Mouse (Mus musculus): Measurements from ENCODE around the gene Nupl2. TPM values are rescaled to one million over a fixed set of nuclear protein-coding genes. Genes with fewer than 3 reads are reported as not detected.

The Nupl2 gene
- total and polyA plus RNA-seq, 3 experiments = 12.0 to 33.9 (median 28.9) TPM

GRCm38 (mm10) chr5:24181514-24182295 lies 16.9 kb downstream of the Nupl2 start:
- no peak for DNase-seq (ENCODE audit: extremely low read depth)
- TF ChIP-seq EP300 (IDR thresholded peaks at IDR 0.05; ENCODE audit: low read length) (no peak), RCOR1 (conservative IDR thresholded peaks at IDR 0.05; ENCODE audit: low read depth, low read length) (no peak), SMC3 (IDR thresholded peaks at IDR 0.05; ENCODE audit: low read depth, low read length) (no peak), ZNF384 (IDR thresholded peaks at IDR 0.05; ENCODE audit: low read depth, low read length) (no peak), JUN (IDR thresholded peaks at IDR 0.05; ENCODE audit: insufficient read depth, low read depth, low read length) (no peak), TBP (conservative IDR thresholded peaks at IDR 0.05; ENCODE audit: low read depth, low read length) (no peak), CTCF (conservative IDR thresholded peaks at IDR 0.05 in 1 of 2, IDR thresholded peaks at IDR 0.05 in 1 of 2; ENCODE audit: low read depth in 2 of 2, low read length in 2 of 2) (no peak), POLR2AphosphoS2 (IDR thresholded peaks at IDR 0.05; ENCODE audit: low read depth, low read length) (no peak), MAZ (IDR thresholded peaks at IDR 0.05; ENCODE audit: low read depth, low read length) (no peak), MXI1 (IDR thresholded peaks at IDR 0.05; ENCODE audit: low read depth, low read length) (no peak), HCFC1 (IDR thresholded peaks at IDR 0.05; ENCODE audit: low read depth, low read length) (no peak), RAD21 (IDR thresholded peaks at IDR 0.05; ENCODE audit: low read depth, low read length) (no peak), SIN3A (IDR thresholded peaks at IDR 0.05; ENCODE audit: low read length) (no peak), POLR2A (IDR thresholded peaks at IDR 0.05; ENCODE audit: low read depth, low read length) (no peak), CHD1 (IDR thresholded peaks at IDR 0.05; ENCODE audit: low read depth, low read length) (no peak), IRF4 (IDR thresholded peaks at IDR 0.05; ENCODE audit: low read depth, low read length) (no peak)
- Histone ChIP-seq H3K4me2 (ENCODE audit: insufficient read depth, low read depth, poor library complexity, severe bottlenecking) (no peak overlapping the region), H3K4me3 (replicated peaks in 1 of 3; ENCODE audit: low read depth in 2 of 3, low read length in 2 of 3, poor library complexity in 1 of 3) (no peak overlapping the region), H3K79me2 (replicated peaks; ENCODE audit: control insufficient read depth, extremely low read depth, insufficient read depth, poor library complexity, severe bottlenecking) (no peaks in the 10 kb centered on the region), H3K4me1 (ENCODE audit: control insufficient read depth in 1 of 2, insufficient read depth in 2 of 2) (no peaks in the 10 kb centered on the region), H3K27me3 (replicated peaks) (no peaks in the 10 kb centered on the region), H3K9ac (ENCODE audit: insufficient read depth, low read depth) (no peak overlapping the region), H3K36me3 (replicated peaks in 1 of 2; ENCODE audit: control insufficient read depth in 1 of 2, insufficient read depth in 1 of 2, low read length in 1 of 2) (peaks cover 48 to 78% of the 10 kb centered on the region in 2 experiments), H3K27ac (ENCODE audit: insufficient read depth, low read depth) (no peak overlapping the region), H3K9me3 (replicated peaks; ENCODE audit: low read length) (peaks cover 5% of the 10 kb centered on the region)
- dilution Hi-C loops (cut with MboI; ENCODE audit: extremely low pct_ligation_motif_present, extremely low pct_unique_long_range_greater_than_20kb, low sequenced_read_pairs) = no loop called here
- in situ Hi-C loops (cut with MboI; ENCODE audit: low pct_ligation_motif_present, low pct_unique_long_range_greater_than_20kb, low sequenced_read_pairs) = no loop called here

GRCm38 (mm10) chr5:24182296-24182734 lies 17.6 kb downstream of the Nupl2 start:
- Histone ChIP-seq H3K9ac (ENCODE audit: insufficient read depth, low read depth) (no peak overlapping the region), H3K4me2 (ENCODE audit: insufficient read depth, low read depth, poor library complexity, severe bottlenecking) (no peak overlapping the region), H3K79me2 (replicated peaks; ENCODE audit: control insufficient read depth, extremely low read depth, insufficient read depth, poor library complexity, severe bottlenecking) (no peaks in the 10 kb centered on the region), H3K9me3 (replicated peaks; ENCODE audit: low read length) (peaks cover 8% of the 10 kb centered on the region), H3K27ac (ENCODE audit: insufficient read depth, low read depth) (no peak overlapping the region), H3K36me3 (replicated peaks in 1 of 2; ENCODE audit: control insufficient read depth in 1 of 2, insufficient read depth in 1 of 2, low read length in 1 of 2) (peaks cover 44 to 76% of the 10 kb centered on the region in 2 experiments), H3K4me1 (ENCODE audit: control insufficient read depth in 1 of 2, insufficient read depth in 2 of 2) (no peaks in the 10 kb centered on the region), H3K4me3 (replicated peaks in 1 of 3; ENCODE audit: low read depth in 2 of 3, low read length in 2 of 3, poor library complexity in 1 of 3) (no peak overlapping the region), H3K27me3 (replicated peaks) (no peaks in the 10 kb centered on the region)
- dilution Hi-C loops (cut with MboI; ENCODE audit: extremely low pct_ligation_motif_present, extremely low pct_unique_long_range_greater_than_20kb, low sequenced_read_pairs) (no loop called here), in situ Hi-C loops (cut with MboI; ENCODE audit: low pct_ligation_motif_present, low pct_unique_long_range_greater_than_20kb, low sequenced_read_pairs) (no loop called here)
- DNase-seq (ENCODE audit: extremely low read depth) = no peak
- TF ChIP-seq MYC (IDR thresholded peaks at IDR 0.05; ENCODE audit: low read depth, low read length) = no peak
- TF ChIP-seq IRF4 (IDR thresholded peaks at IDR 0.05; ENCODE audit: low read depth, low read length) = no peak
- TF ChIP-seq JUN (IDR thresholded peaks at IDR 0.05; ENCODE audit: insufficient read depth, low read depth, low read length) = no peak
- no peak for TF ChIP-seq ZC3H11A (IDR thresholded peaks at IDR 0.05; ENCODE audit: low read depth, low read length)
- TF ChIP-seq ZNF384 (IDR thresholded peaks at IDR 0.05; ENCODE audit: low read depth, low read length) = no peak
- TF ChIP-seq RAD21 (IDR thresholded peaks at IDR 0.05; ENCODE audit: low read depth, low read length) = no peak
- no peak for TF ChIP-seq SIN3A (IDR thresholded peaks at IDR 0.05; ENCODE audit: low read length)
- TF ChIP-seq PAX5 (IDR thresholded peaks at IDR 0.05; ENCODE audit: low read length) = no peak
- no peak for TF ChIP-seq USF2 (conservative IDR thresholded peaks at IDR 0.05; ENCODE audit: low read depth, low read length)
- no peak for TF ChIP-seq TBP (conservative IDR thresholded peaks at IDR 0.05; ENCODE audit: low read depth, low read length)
- TF ChIP-seq MXI1 (IDR thresholded peaks at IDR 0.05; ENCODE audit: low read depth, low read length) = no peak
- no peak for TF ChIP-seq ZKSCAN1 (IDR thresholded peaks at IDR 0.05; ENCODE audit: borderline replicate concordance, low read depth, low read length)
- no peak for TF ChIP-seq ETS1 (conservative IDR thresholded peaks at IDR 0.05; ENCODE audit: low read depth, low read length)

Measured in CH12.LX (cell line).